Mouse (Mus musculus): ENCODE results near the gene Smarcb1. TPM values are rescaled to one million over a fixed set of nuclear protein-coding genes. Genes with fewer than 3 reads are reported as not detected.
A peak's percentile ranks its signal among the peaks of the same experiment; 100 is the strongest.
"Not testable (repeated sequence)": the region's sequence is repeated elsewhere in the genome, so short reads cannot be mapped to it uniquely, and the experiment has no call there.

Smarcb1 gene
- polyA plus RNA-seq, 1 experiment, result 71.1 TPM

- H3K9me3 ChIP-seq (replicated peaks; ENCODE audit: control insufficient read depth, insufficient read depth, low read length, poor library complexity, severe bottlenecking), result no peaks in the 10 kb centered on the region
- H3K9ac ChIP-seq (ENCODE audit: low read depth, poor library complexity, severe bottlenecking), result peak overlapping the region; percentile 75
- H3K4me1 ChIP-seq (ENCODE audit: control insufficient read depth, insufficient read depth, low read length), result peaks cover 3% of the 10 kb centered on the region
- peak overlapping the region; percentile 96 for H3K27ac ChIP-seq (ENCODE audit: insufficient read depth, low read length)
- no peaks in the 10 kb centered on the region for H3K27me3 ChIP-seq (ENCODE audit: control insufficient read depth, insufficient read depth, low read length, poor library complexity, severe bottlenecking)
- peak overlapping the region; percentile 38 for H3K4me3 ChIP-seq (ENCODE audit: low read depth, low read length)
- TF ChIP-seq CTCF (IDR thresholded peaks at IDR 0.05; ENCODE audit: low read depth, low read length) (no peak), POLR2A (IDR thresholded peaks at IDR 0.05; ENCODE audit: insufficient read depth, low read length) (no peak), EP300 (IDR thresholded peaks at IDR 0.05; ENCODE audit: insufficient read depth, low read depth, low read length) (peak; percentile 99)
- H3K36me3 ChIP-seq (ENCODE audit: control insufficient read depth, insufficient read depth, low read length, poor library complexity, severe bottlenecking), result no peaks in the 10 kb centered on the region
Measured at GRCm38 (mm10) chr10:75872915-75873542, 48.4 kb downstream of the Smarcb1 start.

- Histone ChIP-seq H3K4me3 (ENCODE audit: low read depth, low read length) (peak overlapping the region; percentile 95), H3K27ac (ENCODE audit: insufficient read depth, low read length) (peak overlapping the region; percentile 94), H3K9ac (ENCODE audit: low read depth, poor library complexity, severe bottlenecking) (peak overlapping the region; percentile 75), H3K9me3 (replicated peaks; ENCODE audit: control insufficient read depth, insufficient read depth, low read length, poor library complexity, severe bottlenecking) (no peaks in the 10 kb centered on the region), H3K36me3 (ENCODE audit: control insufficient read depth, insufficient read depth, low read length, poor library complexity, severe bottlenecking) (no peaks in the 10 kb centered on the region), H3K27me3 (ENCODE audit: control insufficient read depth, insufficient read depth, low read length, poor library complexity, severe bottlenecking) (no peaks in the 10 kb centered on the region), H3K4me1 (ENCODE audit: control insufficient read depth, insufficient read depth, low read length) (peaks cover 3% of the 10 kb centered on the region)
- no peak for TF ChIP-seq CTCF (IDR thresholded peaks at IDR 0.05; ENCODE audit: low read depth, low read length)
- TF ChIP-seq POLR2A (IDR thresholded peaks at IDR 0.05; ENCODE audit: insufficient read depth, low read length), result peak; percentile 19
Measured at GRCm38 (mm10) chr10:75872025-75872914, 49.1 kb downstream of the Smarcb1 start.

- Histone ChIP-seq H3K27me3 (ENCODE audit: control insufficient read depth, insufficient read depth, low read length, poor library complexity, severe bottlenecking) (no peaks in the 10 kb centered on the region), H3K27ac (ENCODE audit: insufficient read depth, low read length) (peak overlapping the region; percentile 43; the same call in 1 of the 2 replicates), H3K9me3 (replicated peaks; ENCODE audit: control insufficient read depth, insufficient read depth, low read length, poor library complexity, severe bottlenecking) (peaks cover 4% of the 10 kb centered on the region), H3K36me3 (ENCODE audit: control insufficient read depth, insufficient read depth, low read length, poor library complexity, severe bottlenecking) (peaks cover 26% of the 10 kb centered on the region), H3K9ac (ENCODE audit: low read depth, poor library complexity, severe bottlenecking) (no peak overlapping the region), H3K4me3 (ENCODE audit: low read depth, low read length) (no peak overlapping the region), H3K4me1 (ENCODE audit: control insufficient read depth, insufficient read depth, low read length) (peaks cover 9% of the 10 kb centered on the region)
- TF ChIP-seq POLR2A (IDR thresholded peaks at IDR 0.05; ENCODE audit: insufficient read depth, low read length), result no peak
- no peak for TF ChIP-seq EP300 (IDR thresholded peaks at IDR 0.05; ENCODE audit: insufficient read depth, low read depth, low read length)
- TF ChIP-seq CTCF (IDR thresholded peaks at IDR 0.05; ENCODE audit: low read depth, low read length), result no peak
Measured at GRCm38 (mm10) chr10:75861587-75861986, 59.8 kb downstream of the Smarcb1 start.

- peaks cover 4% of the 10 kb centered on the region for H3K9me3 ChIP-seq (replicated peaks; ENCODE audit: control insufficient read depth, insufficient read depth, low read length, poor library complexity, severe bottlenecking)
- no peaks in the 10 kb centered on the region for H3K27me3 ChIP-seq (ENCODE audit: control insufficient read depth, insufficient read depth, low read length, poor library complexity, severe bottlenecking)
- TF ChIP-seq CTCF (IDR thresholded peaks at IDR 0.05; ENCODE audit: low read depth, low read length) (no peak), POLR2A (IDR thresholded peaks at IDR 0.05; ENCODE audit: insufficient read depth, low read length) (no peak), EP300 (IDR thresholded peaks at IDR 0.05; ENCODE audit: insufficient read depth, low read depth, low read length) (no peak)
- H3K4me1 ChIP-seq (ENCODE audit: control insufficient read depth, insufficient read depth, low read length), result peaks cover 9% of the 10 kb centered on the region
- peak overlapping the region; percentile 8 for H3K4me3 ChIP-seq (ENCODE audit: low read depth, low read length)
- H3K36me3 ChIP-seq (ENCODE audit: control insufficient read depth, insufficient read depth, low read length, poor library complexity, severe bottlenecking), result peaks cover 26% of the 10 kb centered on the region
- peak overlapping the region; percentile 19 for H3K27ac ChIP-seq (ENCODE audit: insufficient read depth, low read length)
- peak overlapping the region; percentile 97 for H3K9ac ChIP-seq (ENCODE audit: low read depth, poor library complexity, severe bottlenecking)
Measured at GRCm38 (mm10) chr10:75860746-75861145, 60.7 kb downstream of the Smarcb1 start.

GRCm38 (mm10) chr10:75859786-75860470, 61.5 kb downstream of the Smarcb1 start, which contains the start of gene Mif:
Gene Mif (minus strand): TSS chr10:75860240.
- H3K4me3 ChIP-seq (ENCODE audit: low read depth, low read length), result peak within 1 kb of the TSS; percentile 96
- peak; percentile 94 for TF ChIP-seq POLR2A (IDR thresholded peaks at IDR 0.05; ENCODE audit: insufficient read depth, low read length)
- peak; percentile 55; the same call in 1 of the 2 replicates for TF ChIP-seq EP300 (IDR thresholded peaks at IDR 0.05; ENCODE audit: insufficient read depth, low read depth, low read length)

More at GRCm38 (mm10) chr10:75859786-75860470, 61.5 kb downstream of the Smarcb1 start, which contains the start of gene Mif:
- peaks cover 26% of the 10 kb centered on the region for H3K36me3 ChIP-seq (ENCODE audit: control insufficient read depth, insufficient read depth, low read length, poor library complexity, severe bottlenecking)
- not testable (repeated sequence) for H3K4me1 ChIP-seq (ENCODE audit: control insufficient read depth, insufficient read depth, low read length); H3K9me3 ChIP-seq (replicated peaks; ENCODE audit: control insufficient read depth, insufficient read depth, low read length, poor library complexity, severe bottlenecking); H3K27me3 ChIP-seq (ENCODE audit: control insufficient read depth, insufficient read depth, low read length, poor library complexity, severe bottlenecking)
- peak within 1 kb of the TSS; percentile 80 for H3K27ac ChIP-seq (ENCODE audit: insufficient read depth, low read length)
- H3K9ac ChIP-seq (ENCODE audit: low read depth, poor library complexity, severe bottlenecking), result peak within 1 kb of the TSS; percentile 97
